Mouse (Mus musculus) bone marrow, adult 2 months (tissue): ENCODE results near the gene Sorbs2. TPM values are rescaled to one million over a fixed set of nuclear protein-coding genes. Genes with fewer than 3 reads are reported as not detected.

Experiments
- H3K27ac ChIP-seq: fragments of 200-500 bp; 2 replicates; pipeline ENCODE4 v1.5.1; 2012; ENCODE audit warnings: low read depth, mild to moderate bottlenecking, control low read depth, inconsistent platforms, low read length; ENCODE audit not compliant: control insufficient read depth, poor library complexity, insufficient read depth
- H3K4me1 ChIP-seq: fragments of 200-500 bp; 2 replicates; pipeline ENCODE4 v1.6.1; 2011; ENCODE audit warnings: low read length; ENCODE audit not compliant: control insufficient read depth, insufficient read depth
- H3K4me3 ChIP-seq: fragments of 200-500 bp; replicated peaks from 2 replicates; pipeline ENCODE3; 2011; ENCODE audit warnings: mild to moderate bottlenecking, low read depth, low read length, control low read depth; ENCODE audit not compliant: control insufficient read depth
- CTCF ChIP-seq: fragments of 200-500 bp; IDR thresholded peaks from 2 replicates; pipeline ENCODE4 v1.5.1; 2011; ENCODE audit warnings: low read length, control low read depth; ENCODE audit not compliant: control insufficient read depth, insufficient read depth
- POLR2A ChIP-seq: fragments of 200-500 bp; IDR thresholded peaks from 2 replicates; pipeline ENCODE4 v1.6.1; 2011; ENCODE audit warnings: low read depth, mild to moderate bottlenecking, control low read depth, low read length, borderline replicate concordance; ENCODE audit not compliant: control insufficient read depth
- whole genome bisulfite sequencing: fragments of 180-500 bp; shearing (Covaris S2); methylation state at CpG from one replicate; pipeline ENCODE4 v1.1.7; 2018; 5-methylcytosine and 5-hydroxymethylcytosine counted together
- polyA plus RNA-seq: library from polyadenylated mRNA; stranded (reverse); fragments of >200 nt; gene quantifications from 2 replicates; pipeline ENCODE4 v1.2.4, GENCODE M21; 2011; ENCODE audit warnings: low replicate concordance; ENCODE audit not compliant: missing spikeins, insufficient read depth, insufficient read length

The Sorbs2 gene
- polyA plus RNA-seq, 1 experiment = 6.5 TPM

DNA sequence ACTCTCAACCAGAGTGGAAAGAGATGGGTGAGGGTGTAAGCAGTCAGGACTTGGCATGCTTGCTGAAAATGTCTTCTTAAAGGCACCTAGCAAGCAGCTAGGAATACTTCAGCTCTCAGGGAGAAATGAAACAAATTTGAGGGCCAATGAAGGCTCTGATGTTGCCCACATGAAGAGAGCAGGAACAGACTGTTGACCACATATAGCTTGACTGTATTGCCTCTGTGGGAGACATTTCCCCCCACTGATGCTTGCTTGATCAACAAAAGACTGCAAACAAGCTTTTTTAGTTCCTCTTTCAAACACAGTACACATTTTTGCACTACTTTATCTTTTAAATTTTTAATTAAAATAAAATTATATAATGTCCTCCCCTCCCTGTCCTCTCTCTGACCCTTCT is 131.9 kb downstream of the Sorbs2 start:
- Histone ChIP-seq H3K27ac (no peak overlapping the region), H3K4me3 (no peak overlapping the region), H3K4me1 (no peaks in the 10 kb centered on the region)
- TF ChIP-seq POLR2A (no peak), CTCF (no peak)

DNA sequence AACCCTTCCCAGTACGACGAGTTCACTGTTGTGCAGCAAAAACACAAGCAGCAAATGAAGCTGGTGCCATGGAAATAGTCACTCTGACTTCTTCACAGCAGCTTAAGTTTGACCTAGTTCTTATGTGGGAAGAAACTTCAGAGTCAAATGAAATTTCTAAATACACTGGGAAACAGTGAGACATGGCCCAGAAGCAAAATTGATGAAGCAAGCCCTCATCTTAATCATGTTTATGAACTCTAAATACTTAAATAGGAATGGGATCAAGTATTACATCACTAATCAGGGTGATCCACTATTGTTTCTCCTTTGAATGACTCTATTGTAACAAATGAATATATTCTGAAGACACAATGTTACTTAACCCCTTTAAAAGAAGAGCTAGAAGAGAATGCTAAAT is 137.1 kb downstream of the Sorbs2 start:
- Histone ChIP-seq H3K27ac (no peak overlapping the region), H3K4me1 (no peaks in the 10 kb centered on the region), H3K4me3 (no peak overlapping the region)
- WGBS = 78% methylated on average over 2 of the region's 2 CpGs
- TF ChIP-seq POLR2A = no peak
- no peak for TF ChIP-seq CTCF

DNA sequence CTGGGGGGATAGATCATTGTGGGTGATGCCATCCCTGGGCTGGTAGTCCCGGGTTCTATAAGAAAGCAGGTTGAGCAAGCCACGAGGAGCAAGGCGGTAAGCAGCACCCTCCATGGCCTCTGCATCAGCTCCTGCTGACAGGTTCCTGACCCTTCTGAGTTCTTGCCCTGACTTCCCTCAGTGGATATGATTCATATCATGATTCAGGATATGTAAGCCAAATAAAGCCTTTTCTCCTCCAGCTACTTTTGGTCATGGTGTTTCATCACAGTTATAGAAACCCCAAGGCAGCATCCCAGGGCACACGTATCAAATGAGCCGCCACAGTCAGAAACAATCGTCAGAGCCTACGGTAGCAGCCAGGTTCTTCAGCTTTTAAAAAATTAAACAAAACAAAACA is 141.5 kb downstream of the Sorbs2 start:
- no peak for TF ChIP-seq POLR2A
- no peak for TF ChIP-seq CTCF
- 92% methylated on average over 7 of the region's 7 CpGs for WGBS
- Histone ChIP-seq H3K27ac (no peak overlapping the region), H3K4me1 (no peaks in the 10 kb centered on the region), H3K4me3 (no peak overlapping the region)

DNA sequence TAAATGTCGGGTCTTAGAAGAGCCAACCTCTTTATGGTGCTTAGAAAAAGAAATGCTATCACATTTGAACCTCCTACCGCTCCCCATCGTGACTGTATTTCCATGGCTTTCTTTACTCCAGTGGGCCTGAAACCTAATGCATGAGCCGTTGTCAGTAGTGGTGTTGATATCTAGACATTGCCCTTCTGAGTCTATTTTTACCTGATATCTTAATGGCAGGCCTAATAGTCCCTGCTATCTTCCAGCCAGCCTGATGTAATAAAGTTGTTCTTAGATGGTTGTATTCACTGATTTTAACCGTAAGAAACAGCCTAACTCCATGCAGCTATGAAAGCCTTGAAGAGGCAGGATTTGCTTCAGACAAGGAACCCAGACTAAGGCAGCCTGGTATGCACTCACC is 142.4 kb downstream of the Sorbs2 start:
- H3K4me1 ChIP-seq = no peaks in the 10 kb centered on the region
- H3K4me3 ChIP-seq = no peak overlapping the region
- 68% methylated on average over 5 of the region's 5 CpGs for WGBS
- H3K27ac ChIP-seq = no peak overlapping the region
- TF ChIP-seq CTCF (no peak), POLR2A (no peak)

DNA sequence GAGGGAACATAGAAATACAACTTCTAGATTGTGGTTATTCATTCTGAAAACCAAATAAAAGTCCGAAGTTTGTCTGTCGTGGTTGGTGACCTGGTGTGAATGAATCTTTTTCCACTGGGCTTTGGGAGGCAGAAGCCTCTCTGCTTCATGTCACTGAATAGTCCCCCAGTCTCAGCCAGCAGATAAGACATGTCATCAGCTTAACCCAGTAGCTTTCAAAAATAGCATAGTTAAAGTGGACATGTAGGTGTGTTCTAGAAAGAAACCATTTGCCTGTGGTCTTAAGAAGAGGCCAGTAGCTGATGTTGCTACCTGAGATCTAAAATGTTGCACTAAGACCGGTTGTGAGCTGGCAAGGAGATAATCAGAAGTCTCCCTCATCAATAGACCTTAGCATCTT is 150.4 kb downstream of the Sorbs2 start:
- Histone ChIP-seq H3K4me3 (no peak overlapping the region), H3K4me1 (no peaks in the 10 kb centered on the region), H3K27ac (no peak overlapping the region)
- TF ChIP-seq POLR2A (no peak), CTCF (no peak)
- 86% methylated on average over 3 of the region's 3 CpGs for WGBS

DNA sequence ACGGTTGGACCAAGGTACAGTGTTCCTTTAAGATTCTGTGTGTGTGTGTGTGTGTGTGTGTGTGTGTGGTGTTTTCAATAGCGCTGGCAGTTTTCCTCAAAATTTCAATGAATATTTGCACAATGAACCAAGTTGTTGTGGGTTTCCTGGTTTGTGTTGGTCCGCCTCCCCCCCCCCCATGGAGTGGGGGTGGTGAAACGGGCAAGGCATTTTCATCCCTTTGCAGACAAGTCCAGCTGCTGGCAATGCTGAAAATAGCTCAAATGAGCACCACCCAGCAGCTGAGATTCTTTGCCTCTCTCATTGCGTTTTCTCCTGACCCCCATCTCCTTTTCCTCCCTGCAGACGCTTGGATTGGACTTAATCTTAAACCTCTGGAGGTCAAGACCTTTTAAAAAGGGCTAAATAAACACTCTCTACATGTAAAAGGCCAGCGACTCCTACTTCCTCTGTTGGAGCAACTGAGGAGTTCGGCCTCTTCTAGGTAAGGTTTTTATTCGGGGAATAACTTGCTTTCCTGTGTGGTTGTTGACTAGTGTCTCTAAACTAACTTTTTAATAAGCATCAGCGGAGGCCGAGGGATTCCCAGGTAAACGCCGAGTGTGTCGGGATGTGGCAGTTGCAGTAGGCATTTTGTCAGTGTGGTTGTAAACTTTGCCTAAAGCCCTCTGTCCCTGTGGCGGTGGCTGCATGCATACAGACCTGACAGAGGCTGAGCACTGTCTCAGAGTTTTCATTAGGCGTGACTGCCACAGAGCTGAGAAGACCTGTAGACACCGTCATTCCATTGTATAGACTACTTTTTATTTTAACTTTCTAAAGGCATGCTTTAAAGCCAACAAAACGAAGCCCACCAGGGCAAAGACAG is 151.1 kb downstream of the Sorbs2 start:
- H3K4me1 ChIP-seq = no peaks in the 10 kb centered on the region
- no peak overlapping the region for H3K27ac ChIP-seq
- WGBS = 49% methylated on average over 18 of the region's 18 CpGs
- H3K4me3 ChIP-seq = no peak overlapping the region
- TF ChIP-seq POLR2A = no peak
- TF ChIP-seq CTCF = no peak

DNA sequence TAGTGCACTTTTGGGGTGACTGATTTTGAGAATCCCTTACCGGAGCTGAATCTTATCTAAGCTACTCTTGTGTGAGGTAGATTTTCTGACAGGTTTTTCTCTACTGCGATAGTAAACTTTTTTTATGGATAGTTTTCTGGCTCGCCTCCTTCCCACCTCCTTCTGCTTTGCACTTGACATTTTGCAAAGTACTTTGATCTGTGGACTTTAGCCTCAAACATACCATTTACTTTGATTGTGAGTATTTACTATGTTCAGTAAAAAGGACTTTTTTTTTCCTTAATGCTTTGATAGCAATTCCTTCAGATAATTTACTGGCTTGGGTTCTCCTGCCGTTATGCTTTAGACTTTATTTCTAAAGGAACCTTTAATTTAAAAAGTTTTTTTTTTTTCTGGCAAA is 151.9 kb downstream of the Sorbs2 start:
- no peak overlapping the region for H3K27ac ChIP-seq
- no peak for TF ChIP-seq POLR2A
- no peak for TF ChIP-seq CTCF
- H3K4me3 ChIP-seq = no peak overlapping the region
- H3K4me1 ChIP-seq = no peaks in the 10 kb centered on the region
- whole genome bisulfite sequencing = 77% methylated on average over 4 of the region's 4 CpGs

DNA sequence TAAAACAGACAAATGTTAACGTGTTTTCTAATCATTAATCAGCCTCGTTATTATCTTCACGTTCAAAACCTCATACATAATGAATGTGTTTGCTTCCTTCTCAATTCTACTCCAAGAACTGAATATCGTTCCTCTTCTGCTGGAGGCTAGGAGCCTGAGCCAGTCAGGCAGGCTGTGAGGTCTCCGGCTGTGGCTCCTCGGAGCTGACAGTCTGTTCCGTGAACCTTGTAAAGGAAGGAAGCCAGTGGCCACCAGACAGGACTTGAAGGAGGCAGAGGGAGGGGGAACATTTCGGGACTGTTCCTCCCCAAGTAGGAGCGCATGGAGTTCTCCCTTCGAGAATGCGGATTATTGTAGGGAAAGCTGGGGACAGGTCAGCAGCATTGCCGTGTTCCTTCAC is 153.0 kb downstream of the Sorbs2 start:
- 18% methylated on average over 12 of the region's 12 CpGs for WGBS
- TF ChIP-seq POLR2A (no peak), CTCF (no peak)
- Histone ChIP-seq H3K4me3 (no peak overlapping the region), H3K27ac (no peak overlapping the region), H3K4me1 (no peaks in the 10 kb centered on the region)
